In the genomic region with DNA sequence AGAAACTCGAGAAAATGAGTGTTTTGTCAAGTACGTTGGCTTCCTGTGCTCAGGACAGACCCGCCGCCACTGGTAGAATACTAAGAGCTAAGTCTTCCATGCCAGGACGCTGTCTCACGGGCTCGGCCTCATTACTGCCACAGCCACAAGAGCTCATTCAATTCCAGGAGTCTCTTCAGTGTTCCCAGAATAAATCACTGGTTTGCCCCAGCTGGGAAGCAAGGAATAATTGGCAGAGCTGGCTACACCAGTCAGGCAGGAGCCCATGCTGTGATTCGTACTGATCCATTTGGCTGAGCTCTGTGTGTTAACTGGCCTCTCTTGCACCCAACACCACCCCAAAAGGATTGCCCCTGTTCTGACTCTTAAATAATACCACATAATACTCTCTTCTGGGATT, we compare ENCODE assay signal across 12 mouse cellular contexts. TPM values are rescaled to one million over a fixed set of nuclear protein-coding genes. Genes with fewer than 3 reads are reported as not detected.
DNase-seq lines count a peak whose midpoint lies in the region; ATAC-seq and TF ChIP-seq lines count a peak whose summit lies in the region.
"Had no signal": no experiment of that assay in that cellular context is flagged by ENCODE, and none has a peak within 500 bp of the region (broad histone marks: within the 10 kb centered on the region; RNA-seq: fewer than 3 reads in every experiment).

No protein-coding gene starts in this region.

- H3K36me3 ChIP-seq in forebrain, embryonic 13.5 days (ENCODE audit: poor library complexity, severe bottlenecking), result peaks cover 7% of the 10 kb centered on the region
- peaks cover 62% of the 10 kb centered on the region for H3K36me3 ChIP-seq in forebrain, embryonic 10.5 days (replicated peaks)
- H3K36me3 ChIP-seq in midbrain, postnatal 0 days (ENCODE audit: insufficient read depth, low read length), result no peaks in the 10 kb centered on the region
- H3K36me3 ChIP-seq: limb, embryonic 15.5 days had no signal

- no peaks in the 10 kb centered on the region for H3K9me3 ChIP-seq in forebrain, embryonic 13.5 days (replicated peaks)
- no peaks in the 10 kb centered on the region for H3K9me3 ChIP-seq in forebrain, embryonic 10.5 days
- no peaks in the 10 kb centered on the region for H3K9me3 ChIP-seq in midbrain, postnatal 0 days (ENCODE audit: low read length)
- H3K9me3 ChIP-seq: limb, embryonic 15.5 days had no signal

- H3K27me3 ChIP-seq in forebrain, embryonic 13.5 days, result no peaks in the 10 kb centered on the region
- H3K27me3 ChIP-seq in forebrain, embryonic 10.5 days (ENCODE audit: poor library complexity, severe bottlenecking), result no peaks in the 10 kb centered on the region
- no peaks in the 10 kb centered on the region for H3K27me3 ChIP-seq in cerebellum, adult 2 months (ENCODE audit: control insufficient read depth, insufficient read depth, low read length)
- no peaks in the 10 kb centered on the region for H3K27me3 ChIP-seq in midbrain, postnatal 0 days (ENCODE audit: insufficient read depth, low read length)
- H3K27me3 ChIP-seq: limb, embryonic 15.5 days had no signal

- no peak for TF ChIP-seq POLR2A in cerebellum, adult 2 months (IDR thresholded peaks at IDR 0.05; ENCODE audit: borderline replicate concordance, insufficient read depth, low read length)

- H3K4me2 ChIP-seq in forebrain, embryonic 13.5 days, result no peak overlapping the region
- no peak overlapping the region for H3K4me2 ChIP-seq in midbrain, postnatal 0 days (ENCODE audit: low read depth, low read length, poor library complexity, severe bottlenecking)
- H3K4me2 ChIP-seq: limb, embryonic 15.5 days had no signal

- no peak for TF ChIP-seq CTCF in cerebellum, adult 2 months (IDR thresholded peaks at IDR 0.05; ENCODE audit: borderline replicate concordance, insufficient read depth, low read depth, low read length)
- TF ChIP-seq CTCF in midbrain, postnatal 0 days (IDR thresholded peaks at IDR 0.05), result no peak

- DNase-seq in forebrain, embryonic 10.5 days (ENCODE audit: extremely low spot score, low spot score), result no peak
- DNase-seq in cerebellum, adult 2 months, result peak; percentile 31 to 65
- DNase-seq in layer of hippocampus, adult 8-10 months (ENCODE audit: low spot score in 2 of 2), result peak; percentile 62 to 79
- DNase-seq in midbrain, postnatal 0 days (ENCODE audit: low spot score), result peak; percentile 79
- no peak for DNase-seq in testis, postnatal 14 days (ENCODE audit: low spot score)
- DNase-seq: adrenal gland, postnatal 10 days; embryo, embryonic 11 days; lung, postnatal 36 days had no signal

- no peak overlapping the region for H3K9ac ChIP-seq in forebrain, embryonic 13.5 days
- no peak overlapping the region for H3K9ac ChIP-seq in midbrain, postnatal 0 days (replicated peaks; ENCODE audit: low read length, poor library complexity, severe bottlenecking)
- H3K9ac ChIP-seq: limb, embryonic 15.5 days had no signal

- ATAC-seq in forebrain, embryonic 13.5 days, result peak; percentile 55
- peak; percentile 62; the same call in 1 of the 2 replicates for ATAC-seq in midbrain, postnatal 0 days (ENCODE audit: low FRiP score)
- ATAC-seq in monocyte, adult 5-6 weeks (replicated peaks; ENCODE audit: insufficient number of reproducible peaks, low FRiP score, low TSS enrichment, poor library complexity, severe bottlenecking), result no peak
- no peak for ATAC-seq in megakaryocyte progenitor cell, adult 5-6 weeks (replicated peaks; ENCODE audit: poor library complexity)

- 0 out of 2 replicates have a peak overlapping the region, but pooled peaks have one; percentile 25 for H3K27ac ChIP-seq in forebrain, embryonic 13.5 days
- no peak overlapping the region for H3K27ac ChIP-seq in forebrain, embryonic 10.5 days
- H3K27ac ChIP-seq in cerebellum, adult 2 months (ENCODE audit: insufficient read depth, low read length), result no peak overlapping the region
- 0 out of 2 replicates have a peak overlapping the region, but pooled peaks have one; percentile 18 for H3K27ac ChIP-seq in midbrain, postnatal 0 days (ENCODE audit: low read depth, low read length)
- H3K27ac ChIP-seq: limb, embryonic 15.5 days had no signal

- peaks cover 17% of the 10 kb centered on the region for H3K4me1 ChIP-seq in forebrain, embryonic 13.5 days
- H3K4me1 ChIP-seq in forebrain, embryonic 10.5 days, result peaks cover 10% of the 10 kb centered on the region
- H3K4me1 ChIP-seq in cerebellum, adult 2 months (ENCODE audit: control insufficient read depth, insufficient read depth, low read length), result peaks cover 42% of the 10 kb centered on the region
- H3K4me1 ChIP-seq in midbrain, postnatal 0 days (ENCODE audit: insufficient read depth, low read length), result no peaks in the 10 kb centered on the region

- 65% methylated on average over 8 of the region's 8 CpGs for WGBS in forebrain, embryonic 13.5 days
- WGBS in forebrain, embryonic 10.5 days, result 90% methylated on average over 8 of the region's 8 CpGs
- 34% methylated on average over 8 of the region's 8 CpGs for WGBS in cerebellum, adult 2 months
- WGBS in midbrain, postnatal 0 days, result 72% methylated on average over 8 of the region's 8 CpGs

- no peak overlapping the region for H3K4me3 ChIP-seq in forebrain, embryonic 13.5 days
- H3K4me3 ChIP-seq in forebrain, embryonic 10.5 days, result no peak overlapping the region
- no peak overlapping the region for H3K4me3 ChIP-seq in cerebellum, adult 2 months (replicated peaks; ENCODE audit: insufficient read depth, low read depth, low read length)
- H3K4me3 ChIP-seq in midbrain, postnatal 0 days (ENCODE audit: low read depth, low read length), result no peak overlapping the region
- H3K4me3 ChIP-seq: limb, embryonic 15.5 days had no signal

RNA-seq across cellular contexts. Expression of a gene that starts 45.0 kb away (rescaled TPM):
- 36.8 and 40.3 TPM in 2 replicates for polyA plus RNA-seq in forebrain, embryonic 13.5 days (2015; fragmentation: Nextera tagmentation; extraction: Ambion mirVana)
- polyA plus RNA-seq in forebrain, embryonic 10.5 days (2016; fragmentation: Nextera tagmentation; extraction: Ambion mirVana), result 40.8 and 41.1 TPM in 2 replicates
- 13.8 and 16.4 TPM in 2 replicates for polyA plus RNA-seq in cerebellum, adult 2 months (2012; rRNA removed)
- 10 to 100 TPM; 20.4 to 28.1 (median 25.5) TPM for total RNA-seq in layer of hippocampus, adult 8-10 months (2022)
- 32.0 TPM in 2 replicates for total RNA-seq in midbrain, postnatal 0 days (2014; rRNA removed)
- 20.3 and 22.0 TPM in 2 replicates for polyA plus RNA-seq in midbrain, postnatal 0 days (2015; fragmentation: Nextera tagmentation; extraction: Ambion mirVana)
- 28.8 to 54.1 TPM (median 31.5 TPM) in 3 replicates for total RNA-seq in monocyte, adult 5-6 weeks (2017)
- 17.4 and 19.1 TPM in 2 replicates for total RNA-seq in megakaryocyte progenitor cell, adult 5-6 weeks (2015)
- total RNA-seq in megakaryocyte progenitor cell, adult 5-6 weeks (2017), result 15.1 and 16.8 TPM in 2 replicates

Comparison
In these comparisons a context has a peak if more than half of its experiments do, and no peak if none do; other contexts are left out.
1. H3K27ac ChIP-seq: peak in forebrain, embryonic 13.5 days (single experiment) and midbrain, postnatal 0 days (single experiment); none in forebrain, embryonic 10.5 days (single experiment) and cerebellum, adult 2 months (single experiment).
2. ATAC-seq: peak in forebrain, embryonic 13.5 days (single experiment) and midbrain, postnatal 0 days (single experiment); none in monocyte, adult 5-6 weeks (single experiment) and megakaryocyte progenitor cell, adult 5-6 weeks (single experiment).
3. DNase-seq: peak in cerebellum, adult 2 months (2 of 2), layer of hippocampus, adult 8-10 months (2 of 2) and midbrain, postnatal 0 days (single experiment); none in forebrain, embryonic 10.5 days (single experiment) and testis, postnatal 14 days (single experiment).